Mouse (Mus musculus) MEL (cell line): ENCODE results near the gene Ranbp2.

Experiments
- GATA1 ChIP-seq: IDR thresholded peaks from 2 replicates; pipeline ENCODE4 v1.6.1; 2011; ENCODE audit warnings: low read depth, low read length, improper control_type of control experiment
- POLR2A ChIP-seq, 2 experiments: IDR thresholded peaks; 2 replicates each; pipeline ENCODE4 v1.6.1; 2011 to 2012; ENCODE audit warnings: low read length in 2 of 2, mild to moderate bottlenecking in 2 of 2, control low read depth in 1 of 2, improper control_type of control experiment in 1 of 2, low read depth in 1 of 2, moderate library complexity in 1 of 2; ENCODE audit not compliant: control insufficient read depth in 1 of 2, insufficient read depth in 1 of 2, poor library complexity in 1 of 2
- TAL1 ChIP-seq: IDR thresholded peaks from 2 replicates; pipeline ENCODE4 v1.6.1; 2012; ENCODE audit warnings: mild to moderate bottlenecking, inconsistent platforms, low read length, moderate library complexity, mixed read lengths

DNA sequence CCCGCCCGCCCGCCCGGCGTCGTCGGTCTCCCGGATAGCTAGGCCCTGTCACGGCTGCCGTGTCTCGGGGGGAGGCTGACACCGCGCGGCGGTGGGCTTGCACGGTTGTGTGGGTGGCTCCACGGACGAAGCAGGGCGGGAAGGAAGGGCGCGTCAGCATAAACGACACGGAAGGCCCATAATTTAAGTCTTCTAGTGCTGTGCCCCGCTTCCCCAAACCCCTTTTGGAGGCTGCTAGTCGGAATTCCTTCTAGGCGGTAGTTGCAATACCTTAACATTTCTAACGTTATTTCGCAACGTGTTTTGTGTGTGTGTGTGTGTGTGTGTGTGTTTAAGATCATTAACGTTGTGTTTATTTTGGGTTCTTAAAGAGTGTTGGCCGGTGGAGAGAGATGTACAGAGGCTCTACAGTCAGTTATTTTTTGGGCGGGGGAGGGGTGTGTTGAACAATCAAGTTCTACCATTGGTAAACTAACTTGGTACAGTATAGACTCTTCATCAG lies 611 bp downstream of the Ranbp2 start:
- TF ChIP-seq TAL1 (no peak), POLR2A (IDR thresholded peaks at IDR 0.05; ENCODE audit: control insufficient read depth in 1 of 2, insufficient read depth in 1 of 2, low read depth in 1 of 2, low read length in 2 of 2, poor library complexity in 1 of 2) (no peak), GATA1 (no peak)
